Mouse (Mus musculus) spleen, postnatal 36 days (tissue): Measurements from ENCODE around the gene Gm6309.
"Not testable (repeated sequence)": the region's sequence is repeated elsewhere in the genome, so short reads cannot be mapped to it uniquely, and the experiment has no call there.

Source experiments
- DNase-seq, 2 experiments: peaks; one replicate each; pipeline ENCODE4 v3.0.0; 2022; ENCODE audit warnings: low spot score in 2 of 2, mixed read lengths in 1 of 2

Gene Gm6309

GRCm38 (mm10) chr5:146170621-146171020, at the start of gene Gm6309:
Gm6309 (minus strand) TSS chr5:146170721.
- not testable (repeated sequence) for DNase-seq

- no peak for DNase-seq
Measured at GRCm38 (mm10) chr5:146205537-146205936, 35.0 kb upstream of the Gm6309 start.

GRCm38 (mm10) chr5:146203921-146204320, 33.4 kb upstream of the Gm6309 start:
- DNase-seq: no peak

- DNase-seq: no peak
Measured at GRCm38 (mm10) chr5:146200580-146200979, 30.1 kb upstream of the Gm6309 start.

- DNase-seq: no peak
Measured at GRCm38 (mm10) chr5:146199540-146199939, 29.0 kb upstream of the Gm6309 start.

GRCm38 (mm10) chr5:146199073-146199472, 28.6 kb upstream of the Gm6309 start:
- DNase-seq: no peak

GRCm38 (mm10) chr5:146193360-146193759, 22.8 kb upstream of the Gm6309 start:
- DNase-seq: no peak

- DNase-seq: no peak
Measured at GRCm38 (mm10) chr5:146190501-146191269, 20.2 kb upstream of the Gm6309 start.

GRCm38 (mm10) chr5:146190093-146190492, 19.6 kb upstream of the Gm6309 start:
- no peak for DNase-seq

- DNase-seq: no peak
Measured at GRCm38 (mm10) chr5:146188712-146189111, 18.2 kb upstream of the Gm6309 start.

GRCm38 (mm10) chr5:146188144-146188543, 17.6 kb upstream of the Gm6309 start:
- DNase-seq: no peak

- DNase-seq: peak; percentile 38 to 44
Measured at GRCm38 (mm10) chr5:146187441-146187840, 16.9 kb upstream of the Gm6309 start.

- DNase-seq: not testable (repeated sequence)
Measured at GRCm38 (mm10) chr5:146185204-146185603, 14.7 kb upstream of the Gm6309 start, which contains the start of gene 1700001J03Rik. 1700001J03Rik (minus strand) TSS chr5:146185304.

GRCm38 (mm10) chr5:146172744-146173143, 2.2 kb upstream of the Gm6309 start:
- not testable (repeated sequence) for DNase-seq

- not testable (repeated sequence) for DNase-seq
Measured at GRCm38 (mm10) chr5:146160439-146160838, 10.1 kb downstream of the Gm6309 start, which contains the start of gene Gm5565. Gm5565 (minus strand) TSS chr5:146160539.

GRCm38 (mm10) chr5:146158326-146158725, 12.2 kb downstream of the Gm6309 start:
- DNase-seq: not testable (repeated sequence)

- no peak for DNase-seq
Measured at GRCm38 (mm10) chr5:146150454-146150853, 20.1 kb downstream of the Gm6309 start.

- no peak for DNase-seq
Measured at GRCm38 (mm10) chr5:146147903-146148302, 22.6 kb downstream of the Gm6309 start.
